20 mouse cellular contexts compared by ENCODE assay signal in the genomic region with DNA sequence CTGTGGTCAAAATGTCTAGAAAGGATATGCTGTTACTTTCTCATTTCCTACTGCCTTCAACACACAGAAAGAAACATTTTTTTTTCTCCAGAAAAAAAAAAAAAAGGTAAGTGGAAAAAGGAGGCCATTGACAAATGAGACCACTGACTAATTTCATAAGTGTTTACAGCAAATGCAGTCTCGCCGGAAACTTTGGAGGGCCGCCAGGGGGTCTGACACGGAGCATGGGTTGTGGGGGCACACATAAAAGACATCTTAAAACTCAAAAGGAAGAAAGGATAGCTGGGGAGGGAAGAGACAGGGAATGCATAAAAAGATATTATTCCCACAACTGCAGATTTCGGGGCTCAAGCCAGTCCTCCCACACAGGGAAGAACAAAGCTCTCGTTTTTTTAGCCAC.
A peak's percentile ranks its signal among the peaks of the same experiment; 100 is the strongest.
DNase-seq lines count a peak whose midpoint lies in the region; ATAC-seq and TF ChIP-seq lines count a peak whose summit lies in the region.
"Had no signal": no experiment of that assay in that cellular context is flagged by ENCODE, and none has a peak within 500 bp of the region (broad histone marks: within the 10 kb centered on the region; RNA-seq: fewer than 3 reads in every experiment).

No protein-coding gene starts in this region.

- H3K36me3 ChIP-seq in embryonic facial prominence, embryonic 12.5 days: no peaks in the 10 kb centered on the region
- no peaks in the 10 kb centered on the region for H3K36me3 ChIP-seq in embryonic facial prominence, embryonic 10.5 days (replicated peaks)
- no peaks in the 10 kb centered on the region for H3K36me3 ChIP-seq in kidney, postnatal 0 days (ENCODE audit: insufficient read depth, low read length)
- H3K36me3 ChIP-seq in kidney, embryonic 16.5 days (ENCODE audit: insufficient read depth, low read length): no peaks in the 10 kb centered on the region
- no peaks in the 10 kb centered on the region for H3K36me3 ChIP-seq in lung, embryonic 14.5 days (ENCODE audit: insufficient read depth)
- H3K36me3 ChIP-seq in limb, embryonic 13.5 days: no peaks in the 10 kb centered on the region
- H3K36me3 ChIP-seq: forebrain, embryonic 15.5 days; heart, embryonic 13.5 days; hindbrain, embryonic 12.5 days had no signal

- H3K4me3 ChIP-seq in embryonic facial prominence, embryonic 12.5 days: no peak overlapping the region
- no peak overlapping the region for H3K4me3 ChIP-seq in embryonic facial prominence, embryonic 10.5 days
- no peak overlapping the region for H3K4me3 ChIP-seq in kidney, postnatal 0 days (replicated peaks; ENCODE audit: low read depth, low read length)
- no peak overlapping the region for H3K4me3 ChIP-seq in kidney, embryonic 16.5 days (ENCODE audit: low read length)
- H3K4me3 ChIP-seq in lung, embryonic 14.5 days (ENCODE audit: low read depth, low read length): no peak overlapping the region
- H3K4me3 ChIP-seq in limb, embryonic 13.5 days: no peak overlapping the region
- H3K4me3 ChIP-seq: forebrain, embryonic 15.5 days; heart, embryonic 13.5 days; hindbrain, embryonic 12.5 days had no signal

- no peak overlapping the region for H3K9ac ChIP-seq in embryonic facial prominence, embryonic 12.5 days
- no peak overlapping the region for H3K9ac ChIP-seq in kidney, postnatal 0 days (ENCODE audit: low read depth, low read length)
- no peak overlapping the region for H3K9ac ChIP-seq in kidney, embryonic 16.5 days (replicated peaks; ENCODE audit: low read length)
- no peak overlapping the region for H3K9ac ChIP-seq in lung, embryonic 14.5 days
- no peak overlapping the region for H3K9ac ChIP-seq in limb, embryonic 13.5 days
- H3K9ac ChIP-seq: forebrain, embryonic 15.5 days; heart, embryonic 13.5 days; hindbrain, embryonic 12.5 days had no signal

- peaks cover 51% of the 10 kb centered on the region for H3K4me1 ChIP-seq in embryonic facial prominence, embryonic 12.5 days
- H3K4me1 ChIP-seq in embryonic facial prominence, embryonic 10.5 days: peaks cover 59% of the 10 kb centered on the region
- no peaks in the 10 kb centered on the region; the same call in 1 of the 2 replicates for H3K4me1 ChIP-seq in kidney, postnatal 0 days (replicated peaks; ENCODE audit: insufficient read depth, low read length)
- peaks cover 15% of the 10 kb centered on the region for H3K4me1 ChIP-seq in kidney, embryonic 16.5 days (ENCODE audit: insufficient read depth, low read length)
- H3K4me1 ChIP-seq in lung, embryonic 14.5 days (ENCODE audit: insufficient read depth): 0 out of 2 replicates have a peak, but pooled peaks cover 5% of the 10 kb centered on the region
- H3K4me1 ChIP-seq in limb, embryonic 13.5 days: peaks cover 48% of the 10 kb centered on the region
- H3K4me1 ChIP-seq: forebrain, embryonic 15.5 days had no signal

- H3K27ac ChIP-seq in embryonic facial prominence, embryonic 12.5 days: peak overlapping the region; percentile 18; the same call in 1 of the 2 replicates
- H3K27ac ChIP-seq in embryonic facial prominence, embryonic 10.5 days (replicated peaks): no peak overlapping the region
- H3K27ac ChIP-seq in kidney, postnatal 0 days: no peak overlapping the region
- H3K27ac ChIP-seq in kidney, embryonic 16.5 days (ENCODE audit: low read length): no peak overlapping the region
- H3K27ac ChIP-seq in lung, embryonic 14.5 days (ENCODE audit: low read depth): no peak overlapping the region; the same call in 1 of the 2 replicates
- H3K27ac ChIP-seq in limb, embryonic 13.5 days: peak overlapping the region; percentile 22; the same call in 1 of the 2 replicates
- H3K27ac ChIP-seq: forebrain, embryonic 15.5 days; heart, embryonic 13.5 days; hindbrain, embryonic 12.5 days had no signal

- no peaks in the 10 kb centered on the region; the same call in 1 of the 2 replicates for H3K27me3 ChIP-seq in embryonic facial prominence, embryonic 12.5 days
- H3K27me3 ChIP-seq in embryonic facial prominence, embryonic 10.5 days (replicated peaks; ENCODE audit: low read depth, poor library complexity, severe bottlenecking): peaks cover 19% of the 10 kb centered on the region; the same call in 1 of the 2 replicates
- no peaks in the 10 kb centered on the region for H3K27me3 ChIP-seq in kidney, postnatal 0 days (ENCODE audit: insufficient read depth, low read length)
- no peaks in the 10 kb centered on the region for H3K27me3 ChIP-seq in kidney, embryonic 16.5 days (ENCODE audit: insufficient read depth, low read length)
- H3K27me3 ChIP-seq in lung, embryonic 14.5 days (ENCODE audit: insufficient read depth, low read length): no peaks in the 10 kb centered on the region
- 0 out of 2 replicates have a peak, but pooled peaks cover 7% of the 10 kb centered on the region for H3K27me3 ChIP-seq in limb, embryonic 13.5 days
- H3K27me3 ChIP-seq: forebrain, embryonic 15.5 days had no signal

- no peak overlapping the region for H3K4me2 ChIP-seq in embryonic facial prominence, embryonic 12.5 days (replicated peaks)
- H3K4me2 ChIP-seq in kidney, postnatal 0 days (ENCODE audit: low read length): no peak overlapping the region
- no peak overlapping the region for H3K4me2 ChIP-seq in kidney, embryonic 16.5 days (replicated peaks; ENCODE audit: low read depth, low read length)
- no peak overlapping the region for H3K4me2 ChIP-seq in lung, embryonic 14.5 days
- 0 out of 2 replicates have a peak overlapping the region, but pooled peaks have one; percentile 11 for H3K4me2 ChIP-seq in limb, embryonic 13.5 days (replicated peaks)
- H3K4me2 ChIP-seq: forebrain, embryonic 15.5 days; heart, embryonic 13.5 days; hindbrain, embryonic 12.5 days had no signal

- 29% methylated on average over 6 of the region's 6 CpGs for WGBS in embryonic facial prominence, embryonic 12.5 days
- 59% methylated on average over 6 of the region's 6 CpGs for WGBS in embryonic facial prominence, embryonic 10.5 days
- 40% methylated on average over 6 of the region's 6 CpGs for WGBS in kidney, postnatal 0 days
- WGBS in kidney, embryonic 16.5 days: 45% methylated on average over 6 of the region's 6 CpGs
- 23% methylated on average over 6 of the region's 6 CpGs for WGBS in lung, embryonic 14.5 days
- WGBS in limb, embryonic 13.5 days: 26% methylated on average over 6 of the region's 6 CpGs

- no peaks in the 10 kb centered on the region for H3K9me3 ChIP-seq in embryonic facial prominence, embryonic 12.5 days
- no peaks in the 10 kb centered on the region for H3K9me3 ChIP-seq in embryonic facial prominence, embryonic 10.5 days
- H3K9me3 ChIP-seq in kidney, postnatal 0 days (replicated peaks; ENCODE audit: low read length): no peaks in the 10 kb centered on the region
- H3K9me3 ChIP-seq in kidney, embryonic 16.5 days (ENCODE audit: low read length): no peaks in the 10 kb centered on the region
- no peaks in the 10 kb centered on the region for H3K9me3 ChIP-seq in lung, embryonic 14.5 days (ENCODE audit: low read depth, low read length)
- H3K9me3 ChIP-seq in limb, embryonic 13.5 days: no peaks in the 10 kb centered on the region
- H3K9me3 ChIP-seq: forebrain, embryonic 15.5 days; heart, embryonic 13.5 days; hindbrain, embryonic 12.5 days had no signal

- no peak for TF ChIP-seq CTCF in kidney, postnatal 0 days (IDR thresholded peaks at IDR 0.05; ENCODE audit: low read depth)
- TF ChIP-seq CTCF in lung, embryonic 14.5 days (IDR thresholded peaks at IDR 0.05; ENCODE audit: low read depth): no peak

- no peak for DNase-seq in embryonic facial prominence, embryonic 10.5 days (ENCODE audit: low spot score)
- peak; percentile 37 for DNase-seq in kidney, postnatal 0 days (ENCODE audit: low spot score)
- peak; percentile 81 for DNase-seq in lung, embryonic 14.5 days
- DNase-seq in lung, postnatal 4 days: no peak
- DNase-seq in right cerebral cortex, adult 2 months (ENCODE audit: low spot score in 2 of 2): no peak
- DNase-seq: adrenal gland, postnatal 10 days; B cell, adult 2 months; cerebellum, adult 11 months; cerebellum, adult 8-10 months; cerebellum, postnatal 14 days; embryo, embryonic 11 days; heart, postnatal 4 days had no signal

- no peak for ATAC-seq in embryonic facial prominence, embryonic 12.5 days (ENCODE audit: insufficient number of reproducible peaks, insufficient read depth, low FRiP score, low TSS enrichment)
- no peak for ATAC-seq in kidney, postnatal 0 days (replicated peaks; ENCODE audit: low FRiP score, low read depth)
- ATAC-seq in kidney, embryonic 16.5 days (ENCODE audit: low FRiP score, low TSS enrichment): no peak
- ATAC-seq in lung, embryonic 14.5 days (ENCODE audit: insufficient read depth): no peak
- ATAC-seq in limb, embryonic 13.5 days (ENCODE audit: low FRiP score, low read depth): no peak
- ATAC-seq: CD4-positive, CD25-positive, alpha-beta regulatory T cell, adult 4 months; forebrain, embryonic 15.5 days; hindbrain, embryonic 16.5 days had no signal

Comparison
In these comparisons a context has a peak if more than half of its experiments do, and no peak if none do; other contexts are left out.
1. H3K27ac ChIP-seq: peak in embryonic facial prominence, embryonic 12.5 days (single experiment) and limb, embryonic 13.5 days (single experiment); none in embryonic facial prominence, embryonic 10.5 days (single experiment), kidney, postnatal 0 days (single experiment), kidney, embryonic 16.5 days (single experiment) and lung, embryonic 14.5 days (single experiment).
2. DNase-seq: peak in kidney, postnatal 0 days (single experiment) and lung, embryonic 14.5 days (single experiment); none in embryonic facial prominence, embryonic 10.5 days (single experiment), lung, postnatal 4 days (0 of 2) and right cerebral cortex, adult 2 months (0 of 2).